Mouse (Mus musculus) myocyte (in vitro differentiated cells): ENCODE data around the gene Jmjd1c. TPM values are rescaled to one million over a fixed set of nuclear protein-coding genes. Genes with fewer than 3 reads are reported as not detected.

Source experiments
- H3K27me3 ChIP-seq: one replicate; pipeline ENCODE4 v1.6.1; 2011; ENCODE audit not compliant: control insufficient read depth, insufficient read depth, insufficient read length
- H3K36me3 ChIP-seq: one replicate; pipeline ENCODE4 v1.6.1; 2011; ENCODE audit not compliant: control insufficient read depth, insufficient read depth
- H3K4me2 ChIP-seq: one replicate; pipeline ENCODE4 v1.6.1; 2011; ENCODE audit warnings: low read depth, control low read depth
- H3K4me3 ChIP-seq: one replicate; pipeline ENCODE4 v1.5.1; 2011; ENCODE audit warnings: mild to moderate bottlenecking, control low read depth, moderate library complexity
- H3K79me2 ChIP-seq: one replicate; pipeline ENCODE4 v1.6.1; 2011; ENCODE audit not compliant: control insufficient read depth, insufficient read depth
- H3ac ChIP-seq: one replicate; pipeline ENCODE4 v1.6.1; 2011; ENCODE audit not compliant: control insufficient read depth, insufficient read length
- CEBPB ChIP-seq: IDR thresholded peaks from 2 replicates; pipeline ENCODE4 v1.6.1; 2011; ENCODE audit warnings: mild to moderate bottlenecking, moderate library complexity; ENCODE audit not compliant: poor library complexity, insufficient read depth, severe bottlenecking
- E2F4 ChIP-seq: IDR thresholded peaks from one replicate; pipeline ENCODE4 v1.6.1; 2011; ENCODE audit warnings: mild to moderate bottlenecking, control low read depth, moderate library complexity; ENCODE audit not compliant: insufficient read depth
- MAX ChIP-seq: IDR thresholded peaks from one replicate; pipeline ENCODE4 v1.6.1; 2011; ENCODE audit warnings: low read depth, mild to moderate bottlenecking, control low read depth
- MYOD1 ChIP-seq, 3 experiments: IDR thresholded peaks; one replicate each; pipeline ENCODE4 v1.6.1; 2011; ENCODE audit warnings: control low read depth in 2 of 3, low read depth in 2 of 3, mild to moderate bottlenecking in 2 of 3, moderate library complexity in 1 of 3; ENCODE audit not compliant: insufficient read length in 2 of 3, control insufficient read depth in 1 of 3
- MYOG ChIP-seq, 3 experiments: IDR thresholded peaks; one replicate each; pipeline ENCODE4 v1.6.1; 2011; ENCODE audit warnings: control low read depth in 2 of 3, low read depth in 2 of 3, mild to moderate bottlenecking in 2 of 3; ENCODE audit not compliant: insufficient read length in 2 of 3, control insufficient read depth in 1 of 3, insufficient read depth in 1 of 3
- POLR2A ChIP-seq: IDR thresholded peaks from one replicate; pipeline ENCODE4 v1.6.1; 2011; ENCODE audit warnings: low read depth, mild to moderate bottlenecking, control low read depth, moderate library complexity; ENCODE audit not compliant: insufficient read length
- POLR2AphosphoS2 ChIP-seq: IDR thresholded peaks from one replicate; pipeline ENCODE4 v1.6.1; 2011; ENCODE audit warnings: low read depth, control low read depth; ENCODE audit not compliant: insufficient read length
- REST ChIP-seq: IDR thresholded peaks from one replicate; pipeline ENCODE4 v1.6.1; 2011; ENCODE audit warnings: mild to moderate bottlenecking, control low read depth, moderate library complexity; ENCODE audit not compliant: insufficient read depth, insufficient read length
- SRF ChIP-seq: IDR thresholded peaks from one replicate; pipeline ENCODE4 v1.6.1; 2011; ENCODE audit warnings: low read depth; ENCODE audit not compliant: control insufficient read depth, insufficient read length
- TCF12 ChIP-seq: IDR thresholded peaks from one replicate; pipeline ENCODE4 v1.6.1; 2011; ENCODE audit warnings: mild to moderate bottlenecking, control low read depth; ENCODE audit not compliant: poor library complexity, insufficient read depth, severe bottlenecking
- TCF3 ChIP-seq: IDR thresholded peaks from one replicate; pipeline ENCODE4 v1.6.1; 2011; ENCODE audit warnings: low read depth, control low read depth; ENCODE audit not compliant: insufficient read length
- USF1 ChIP-seq: IDR thresholded peaks from one replicate; pipeline ENCODE4 v1.6.1; 2011; ENCODE audit warnings: low read depth, mild to moderate bottlenecking, control low read depth, moderate library complexity
- polyA plus RNA-seq: library from polyadenylated mRNA; unstranded; fragments of >200 nt; fragmentation: generic; extraction: Trizol; gene quantifications from one replicate; pipeline ENCODE4 v1.2.1, GENCODE M21; 2012; ENCODE audit warnings: missing spikeins

The Jmjd1c gene
- polyA plus RNA-seq, 1 experiment, result 5.6 TPM

GRCm38 (mm10) chr10:67295331-67295730, 199.4 kb downstream of the Jmjd1c start:
- H3ac ChIP-seq, result no peak overlapping the region
- H3K4me2 ChIP-seq, result no peak overlapping the region
- no peaks in the 10 kb centered on the region for H3K36me3 ChIP-seq
- TF ChIP-seq MAX (no peak), USF1 (no peak), POLR2AphosphoS2 (no peak), CEBPB (no peak), POLR2A (no peak)
- H3K4me3 ChIP-seq, result no peak overlapping the region
- no peaks in the 10 kb centered on the region for H3K79me2 ChIP-seq
- H3K27me3 ChIP-seq, result no peaks in the 10 kb centered on the region

- TF ChIP-seq REST (no peak), TCF12 (no peak), POLR2AphosphoS2 (no peak), TCF3 (no peak), E2F4 (no peak), MAX (no peak), CEBPB (no peak)
- Histone ChIP-seq H3K79me2 (no peaks in the 10 kb centered on the region), H3K27me3 (no peaks in the 10 kb centered on the region), H3ac (no peak overlapping the region), H3K4me2 (no peak overlapping the region), H3K4me3 (no peak overlapping the region), H3K36me3 (no peaks in the 10 kb centered on the region)
Observed at GRCm38 (mm10) chr10:67295938-67296466, 200.1 kb downstream of the Jmjd1c start.

GRCm38 (mm10) chr10:67296482-67297152, 200.7 kb downstream of the Jmjd1c start:
- TF ChIP-seq MAX, result no peak
- TF ChIP-seq REST, result no peak
- no peak for TF ChIP-seq TCF3
- no peak for TF ChIP-seq SRF
- no peak for TF ChIP-seq USF1
- TF ChIP-seq TCF12, result no peak
- no peak for TF ChIP-seq CEBPB
- TF ChIP-seq MYOG (IDR thresholded peaks at IDR 0.05; ENCODE audit: control insufficient read depth in 1 of 3, insufficient read depth in 1 of 3, insufficient read length in 2 of 3, low read depth in 2 of 3), result no peak
- no peak for TF ChIP-seq MYOD1 (IDR thresholded peaks at IDR 0.05; ENCODE audit: control insufficient read depth in 1 of 3, insufficient read length in 2 of 3, low read depth in 2 of 3)
- TF ChIP-seq POLR2AphosphoS2, result no peak
- no peak for TF ChIP-seq POLR2A
- TF ChIP-seq E2F4, result no peak

GRCm38 (mm10) chr10:67297175-67297855, 201.4 kb downstream of the Jmjd1c start:
- TF ChIP-seq USF1 (peak; percentile 79), MYOD1 (IDR thresholded peaks at IDR 0.05; ENCODE audit: control insufficient read depth in 1 of 3, insufficient read length in 2 of 3, low read depth in 2 of 3) (no peak), SRF (no peak)
- Histone ChIP-seq H3K36me3 (no peaks in the 10 kb centered on the region), H3ac (no peak overlapping the region), H3K79me2 (no peaks in the 10 kb centered on the region), H3K4me3 (peak overlapping the region; percentile 10), H3K4me2 (peak overlapping the region; percentile 91), H3K27me3 (no peaks in the 10 kb centered on the region)

More at GRCm38 (mm10) chr10:67296482-67297152, 200.7 kb downstream of the Jmjd1c start:
- Histone ChIP-seq H3K27me3 (no peaks in the 10 kb centered on the region), H3K36me3 (no peaks in the 10 kb centered on the region), H3K79me2 (no peaks in the 10 kb centered on the region), H3K4me2 (peak overlapping the region; percentile 91), H3ac (no peak overlapping the region), H3K4me3 (peak overlapping the region; percentile 10)

GRCm38 (mm10) chr10:67298856-67299255, 202.9 kb downstream of the Jmjd1c start:
- H3K4me2 ChIP-seq, result peak overlapping the region; percentile 91
- H3K79me2 ChIP-seq, result no peaks in the 10 kb centered on the region
- no peaks in the 10 kb centered on the region for H3K36me3 ChIP-seq
- H3K4me3 ChIP-seq, result no peak overlapping the region
- no peak overlapping the region for H3ac ChIP-seq
- no peaks in the 10 kb centered on the region for H3K27me3 ChIP-seq
- no peak for TF ChIP-seq MAX
- TF ChIP-seq POLR2A, result no peak
- no peak for TF ChIP-seq TCF3
- TF ChIP-seq MYOD1 (IDR thresholded peaks at IDR 0.05; ENCODE audit: control insufficient read depth in 1 of 3, insufficient read length in 2 of 3, low read depth in 2 of 3), result no peak
- no peak for TF ChIP-seq REST
- TF ChIP-seq E2F4, result no peak
- no peak for TF ChIP-seq POLR2AphosphoS2
- TF ChIP-seq TCF12, result no peak
- no peak for TF ChIP-seq USF1
